Mouse (Mus musculus): ENCODE data around the gene Zfp52. TPM values are rescaled to one million over a fixed set of nuclear protein-coding genes. Genes with fewer than 3 reads are reported as not detected.

Gene Zfp52
- 0.83 and 0.94 TPM in 2 replicates for polyA plus RNA-seq (2015; fragmentation: Nextera tagmentation; extraction: Ambion mirVana)

GRCm38 (mm10) chr17:21535096-21536001, at the start of gene Zfp52:
Gene Zfp52 (plus strand): TSS chr17:21535539.
- WGBS (ENCODE audit: insufficient replicate concordance), result 3% methylated on average over 21 of the region's 21 CpGs
- Histone ChIP-seq H3K36me3 (replicated peaks) (no peaks in the 10 kb centered on the region), H3K4me1 (replicated peaks) (peaks cover 39% of the 10 kb centered on the region), H3K4me2 (peak within 1 kb of the TSS; percentile 81), H3K9me3 (replicated peaks) (no peaks in the 10 kb centered on the region), H3K27ac (replicated peaks) (peak within 1 kb of the TSS; percentile 22; the same call in 1 of the 2 replicates), H3K27me3 (no peaks in the 10 kb centered on the region), H3K4me3 (replicated peaks) (peak within 1 kb of the TSS; percentile 61), H3K9ac (peak within 1 kb of the TSS; percentile 39)
- peak; percentile 60 for ATAC-seq (ENCODE audit: insufficient read depth)

GRCm38 (mm10) chr17:21488760-21489499, 46.4 kb upstream of the Zfp52 start, which contains the start of gene Zfp53:
Gene Zfp53 (plus strand): TSS chr17:21488998.
- Histone ChIP-seq H3K27me3 (no peaks in the 10 kb centered on the region), H3K27ac (replicated peaks) (peak within 1 kb of the TSS; percentile 69), H3K9ac (peak within 1 kb of the TSS; percentile 65), H3K4me3 (replicated peaks) (peak within 1 kb of the TSS; percentile 78), H3K4me1 (replicated peaks) (peaks cover 20% of the 10 kb centered on the region), H3K36me3 (replicated peaks) (0 out of 2 replicates have a peak, but pooled peaks cover 5% of the 10 kb centered on the region), H3K9me3 (replicated peaks) (no peaks in the 10 kb centered on the region), H3K4me2 (peak within 1 kb of the TSS; percentile 80)
- ATAC-seq (ENCODE audit: insufficient read depth), result peak; percentile 100
- WGBS (ENCODE audit: insufficient replicate concordance), result 2% methylated on average over 34 of the region's 34 CpGs

GRCm38 (mm10) chr17:21489500-21490001, 45.8 kb upstream of the Zfp52 start:
- peak overlapping the region; percentile 69 for H3K27ac ChIP-seq (replicated peaks)
- no peaks in the 10 kb centered on the region for H3K27me3 ChIP-seq
- H3K9ac ChIP-seq, result peak overlapping the region; percentile 65
- 3% methylated on average over 8 of the region's 8 CpGs for WGBS (ENCODE audit: insufficient replicate concordance)
- H3K36me3 ChIP-seq (replicated peaks), result 0 out of 2 replicates have a peak, but pooled peaks cover 5% of the 10 kb centered on the region
- no peaks in the 10 kb centered on the region for H3K9me3 ChIP-seq (replicated peaks)
- no peak for ATAC-seq (ENCODE audit: insufficient read depth)
- H3K4me3 ChIP-seq (replicated peaks), result peak overlapping the region; percentile 78
- H3K4me1 ChIP-seq (replicated peaks), result peaks cover 20% of the 10 kb centered on the region
- peak overlapping the region; percentile 80 for H3K4me2 ChIP-seq

- Histone ChIP-seq H3K4me3 (replicated peaks) (no peak overlapping the region), H3K4me1 (replicated peaks) (no peaks in the 10 kb centered on the region), H3K36me3 (replicated peaks) (peaks cover 14% of the 10 kb centered on the region), H3K9ac (no peak overlapping the region), H3K27ac (replicated peaks) (no peak overlapping the region), H3K4me2 (no peak overlapping the region), H3K27me3 (no peaks in the 10 kb centered on the region), H3K9me3 (replicated peaks) (no peaks in the 10 kb centered on the region)
- 52% methylated on average over 1 of the region's 1 CpGs for WGBS (ENCODE audit: insufficient replicate concordance)
- ATAC-seq (ENCODE audit: insufficient read depth), result no peak
These were observed 34.0 kb upstream of the Zfp52 start for GRCm38 (mm10) chr17:21501365-21501764.

- Histone ChIP-seq H3K4me1 (replicated peaks) (no peaks in the 10 kb centered on the region), H3K27me3 (no peaks in the 10 kb centered on the region), H3K9ac (no peak overlapping the region), H3K27ac (replicated peaks) (no peak overlapping the region), H3K36me3 (replicated peaks) (peaks cover 25% of the 10 kb centered on the region), H3K9me3 (replicated peaks) (no peaks in the 10 kb centered on the region), H3K4me3 (replicated peaks) (no peak overlapping the region), H3K4me2 (no peak overlapping the region)
- 69% methylated on average over 1 of the region's 1 CpGs for WGBS (ENCODE audit: insufficient replicate concordance)
- ATAC-seq (ENCODE audit: insufficient read depth), result no peak
These were observed 30.8 kb upstream of the Zfp52 start for GRCm38 (mm10) chr17:21504524-21504923.

- no peak for ATAC-seq (ENCODE audit: insufficient read depth)
- H3K4me2 ChIP-seq, result no peak overlapping the region
- H3K27me3 ChIP-seq, result no peaks in the 10 kb centered on the region
- no peak overlapping the region for H3K4me3 ChIP-seq (replicated peaks)
- H3K36me3 ChIP-seq (replicated peaks), result peaks cover 23% of the 10 kb centered on the region
- WGBS (ENCODE audit: insufficient replicate concordance), result 88% methylated on average over 3 of the region's 3 CpGs
- H3K9me3 ChIP-seq (replicated peaks), result no peaks in the 10 kb centered on the region
- H3K27ac ChIP-seq (replicated peaks), result no peak overlapping the region
- H3K4me1 ChIP-seq (replicated peaks), result no peaks in the 10 kb centered on the region
- H3K9ac ChIP-seq, result no peak overlapping the region
These were observed 29.1 kb upstream of the Zfp52 start for GRCm38 (mm10) chr17:21506258-21506657.

GRCm38 (mm10) chr17:21509756-21510155, 25.6 kb upstream of the Zfp52 start:
- H3K36me3 ChIP-seq (replicated peaks), result peaks cover 21% of the 10 kb centered on the region
- H3K9ac ChIP-seq, result no peak overlapping the region
- ATAC-seq (ENCODE audit: insufficient read depth), result no peak
- no peaks in the 10 kb centered on the region for H3K27me3 ChIP-seq
- H3K4me3 ChIP-seq (replicated peaks), result no peak overlapping the region
- no peaks in the 10 kb centered on the region for H3K9me3 ChIP-seq (replicated peaks)
- no peak overlapping the region for H3K27ac ChIP-seq (replicated peaks)
- H3K4me1 ChIP-seq (replicated peaks), result no peaks in the 10 kb centered on the region
- H3K4me2 ChIP-seq, result no peak overlapping the region

GRCm38 (mm10) chr17:21515403-21516105, 19.8 kb upstream of the Zfp52 start:
- Histone ChIP-seq H3K36me3 (replicated peaks) (no peaks in the 10 kb centered on the region), H3K27me3 (no peaks in the 10 kb centered on the region), H3K9ac (no peak overlapping the region), H3K4me2 (peak overlapping the region; percentile 91), H3K9me3 (replicated peaks) (no peaks in the 10 kb centered on the region), H3K4me3 (replicated peaks) (peak overlapping the region; percentile 68), H3K27ac (replicated peaks) (0 out of 2 replicates have a peak overlapping the region, but pooled peaks have one; percentile 73), H3K4me1 (replicated peaks) (peaks cover 17% of the 10 kb centered on the region)
- ATAC-seq (ENCODE audit: insufficient read depth), result peak; percentile 53; the same call in 1 of the 2 replicates
- 1% methylated on average over 8 of the region's 8 CpGs for WGBS (ENCODE audit: insufficient replicate concordance)

GRCm38 (mm10) chr17:21516201-21517129, 18.9 kb upstream of the Zfp52 start:
- Histone ChIP-seq H3K9me3 (replicated peaks) (no peaks in the 10 kb centered on the region), H3K27me3 (no peaks in the 10 kb centered on the region), H3K4me3 (replicated peaks) (peak overlapping the region; percentile 68), H3K4me1 (replicated peaks) (peaks cover 17% of the 10 kb centered on the region), H3K9ac (peak overlapping the region; percentile 64), H3K36me3 (replicated peaks) (no peaks in the 10 kb centered on the region), H3K27ac (replicated peaks) (peak overlapping the region; percentile 73), H3K4me2 (peak overlapping the region; percentile 91)
- WGBS (ENCODE audit: insufficient replicate concordance), result under 1% methylated on average over 37 of the region's 37 CpGs
- peak; percentile 86 for ATAC-seq (ENCODE audit: insufficient read depth)
